Mouse (Mus musculus) NIH3T3 (cell line): ENCODE measurements around the gene Ppfibp1.

Experiments used
- DNase-seq: peaks from one replicate; pipeline ENCODE4 v3.0.0-alpha.2; 2012; ENCODE audit warnings: low read depth

The Ppfibp1 gene

GRCm38 (mm10) chr6:146881896-146882770, 6.2 kb upstream of the Ppfibp1 start:
- DNase-seq = no peak

GRCm38 (mm10) chr6:146883426-146883825, 4.9 kb upstream of the Ppfibp1 start:
- peak; percentile 59 for DNase-seq

- peak; percentile 59 for DNase-seq
Measured at GRCm38 (mm10) chr6:146884171-146884570, 4.1 kb upstream of the Ppfibp1 start.

DNA sequence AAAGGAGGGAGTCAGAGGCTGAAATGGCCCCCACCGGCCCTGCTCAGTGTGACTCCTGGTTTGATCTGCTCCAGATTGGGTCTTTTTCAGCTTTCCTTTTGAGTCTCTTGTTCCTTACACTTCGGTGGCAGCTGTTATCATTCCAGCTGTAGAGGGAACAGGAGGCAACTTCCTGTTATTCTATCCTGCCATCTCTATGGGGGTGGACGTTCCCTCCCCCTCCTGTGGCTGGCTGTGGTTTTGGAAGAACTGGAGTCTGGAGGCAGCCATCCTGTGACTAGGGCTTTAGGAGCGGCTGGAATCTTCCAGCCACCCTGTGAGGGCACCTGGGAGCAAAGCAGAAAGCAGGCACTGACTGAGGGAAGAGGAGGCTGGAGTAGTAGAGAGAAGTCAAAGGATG, 3.4 kb upstream of the Ppfibp1 start:
- peak; percentile 94 for DNase-seq

DNA sequence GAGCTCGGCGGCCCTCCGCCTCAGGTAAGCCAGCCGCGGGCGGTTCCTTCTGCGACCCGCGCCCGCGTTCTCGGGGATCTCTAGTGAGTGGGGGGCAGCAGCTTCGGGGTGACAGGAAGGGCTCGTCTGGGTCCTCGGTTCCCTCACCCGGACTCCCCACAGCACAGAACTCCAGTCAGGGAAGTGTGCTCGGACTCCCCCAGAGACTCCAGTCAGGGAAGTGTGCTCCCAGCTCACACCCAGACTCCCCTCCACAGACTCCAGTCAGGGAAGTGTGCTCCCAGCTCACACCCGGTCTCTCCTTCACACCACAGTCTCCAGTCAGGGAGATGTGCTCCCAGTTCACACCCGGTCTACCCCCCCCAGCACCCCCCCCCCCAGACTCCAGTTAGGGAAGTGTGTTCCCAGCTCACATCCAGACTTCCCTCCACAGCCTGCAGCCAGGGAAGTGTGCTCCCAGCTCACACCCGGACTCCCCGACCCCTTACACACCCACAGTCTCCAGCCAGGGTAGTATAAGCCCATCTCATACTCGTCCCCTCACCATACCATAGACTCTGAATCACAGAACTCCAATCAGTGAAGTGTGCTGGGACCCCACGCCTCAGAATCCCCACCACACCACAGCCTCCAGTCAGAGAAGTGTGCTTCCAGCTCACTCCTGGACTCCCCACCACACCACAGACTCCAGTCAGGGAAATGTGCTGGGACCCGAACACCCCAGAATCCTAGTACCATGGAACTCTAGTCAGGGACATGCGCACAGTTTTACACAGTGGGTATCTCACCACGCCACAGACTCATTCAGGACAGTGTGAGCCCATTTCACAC, 588 bp downstream of the Ppfibp1 start:
- DNase-seq = peak; percentile 50

GRCm38 (mm10) chr6:146890215-146890614, 1.9 kb downstream of the Ppfibp1 start:
- DNase-seq = no peak

- peak; percentile 39 for DNase-seq
Measured at GRCm38 (mm10) chr6:146890633-146891032, 2.3 kb downstream of the Ppfibp1 start.

DNA sequence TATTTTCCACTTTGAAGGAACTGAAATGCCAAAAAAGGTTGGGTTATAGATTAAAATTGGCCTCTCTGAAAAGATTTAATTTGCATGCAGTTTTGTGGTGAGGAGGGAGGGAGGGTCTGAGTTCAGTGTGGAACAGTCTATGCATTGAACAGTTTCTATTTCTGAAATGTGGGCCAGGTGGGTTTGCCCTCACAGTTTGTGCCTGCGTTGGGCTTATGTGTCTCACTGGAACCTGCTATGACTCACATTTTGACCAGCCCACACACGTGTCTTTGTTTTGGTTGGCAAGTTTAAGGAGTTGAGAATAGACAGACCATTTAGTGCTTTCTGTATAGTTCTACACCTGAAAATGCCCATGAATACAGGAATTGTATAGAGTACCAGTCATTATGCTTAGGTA, 5.6 kb downstream of the Ppfibp1 start:
- peak; percentile 48 for DNase-seq

DNA sequence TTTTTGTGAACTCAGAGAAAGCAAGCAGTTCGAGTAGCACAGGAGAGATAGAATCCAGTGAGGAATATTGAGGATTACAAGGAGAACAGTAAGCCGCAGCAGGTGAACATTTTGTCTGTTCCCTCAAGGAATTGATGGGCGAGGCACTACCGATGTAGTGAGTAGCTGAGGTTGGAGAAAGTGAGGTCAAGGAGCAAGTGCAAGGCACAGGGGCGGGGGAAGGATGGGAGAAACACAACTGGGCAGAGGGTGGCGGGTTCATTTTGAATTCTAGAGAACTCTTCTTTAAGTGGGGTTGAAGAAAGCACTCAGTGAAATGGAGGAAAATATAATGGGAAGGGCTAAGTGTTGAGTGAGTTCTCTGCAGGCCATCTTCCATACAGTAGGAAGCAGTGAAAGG, 10.4 kb downstream of the Ppfibp1 start:
- DNase-seq = no peak

DNA sequence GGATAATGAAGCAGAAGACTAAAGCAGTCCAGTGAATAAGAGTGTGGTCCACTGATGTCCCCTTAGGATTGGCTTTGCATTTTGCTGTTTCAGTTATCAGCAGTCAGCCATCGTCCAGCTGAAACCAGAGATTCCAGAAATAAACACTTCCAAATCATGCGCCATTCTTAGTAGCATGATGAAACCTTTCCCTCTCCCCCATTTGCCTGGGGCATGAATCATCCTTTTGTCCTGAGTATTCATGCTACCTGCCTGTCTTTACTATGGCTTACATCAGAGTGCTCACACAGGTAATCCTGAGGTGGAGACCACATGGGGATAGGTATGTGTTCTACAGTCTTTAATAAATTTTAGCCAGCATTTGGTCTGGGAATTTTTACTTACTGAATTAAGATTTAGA, 11.4 kb downstream of the Ppfibp1 start:
- DNase-seq = peak; percentile 36

- DNase-seq = no peak
Measured at GRCm38 (mm10) chr6:146901929-146902328, 13.6 kb downstream of the Ppfibp1 start.

GRCm38 (mm10) chr6:146903632-146904031, 15.3 kb downstream of the Ppfibp1 start:
- no peak for DNase-seq

DNA sequence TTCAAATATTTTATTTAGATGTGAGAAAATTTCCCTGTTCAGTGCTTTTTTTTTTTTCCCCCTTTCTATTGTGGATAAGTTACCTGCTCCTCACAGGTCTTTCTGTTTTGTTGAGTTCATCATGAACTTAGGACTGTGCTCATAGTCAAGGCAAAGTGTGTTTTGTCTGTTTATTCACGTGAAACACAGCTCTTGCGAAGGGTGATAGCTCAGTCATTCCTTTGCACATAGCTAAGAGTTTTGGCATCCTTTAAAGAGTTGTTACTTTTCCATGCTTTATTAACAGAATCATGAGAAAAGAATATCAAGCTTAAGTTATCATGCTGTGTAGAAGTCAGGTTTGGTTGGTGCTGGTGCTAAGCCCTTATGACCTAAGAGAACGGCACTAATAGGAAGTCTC, 16.4 kb downstream of the Ppfibp1 start:
- no peak for DNase-seq

DNA sequence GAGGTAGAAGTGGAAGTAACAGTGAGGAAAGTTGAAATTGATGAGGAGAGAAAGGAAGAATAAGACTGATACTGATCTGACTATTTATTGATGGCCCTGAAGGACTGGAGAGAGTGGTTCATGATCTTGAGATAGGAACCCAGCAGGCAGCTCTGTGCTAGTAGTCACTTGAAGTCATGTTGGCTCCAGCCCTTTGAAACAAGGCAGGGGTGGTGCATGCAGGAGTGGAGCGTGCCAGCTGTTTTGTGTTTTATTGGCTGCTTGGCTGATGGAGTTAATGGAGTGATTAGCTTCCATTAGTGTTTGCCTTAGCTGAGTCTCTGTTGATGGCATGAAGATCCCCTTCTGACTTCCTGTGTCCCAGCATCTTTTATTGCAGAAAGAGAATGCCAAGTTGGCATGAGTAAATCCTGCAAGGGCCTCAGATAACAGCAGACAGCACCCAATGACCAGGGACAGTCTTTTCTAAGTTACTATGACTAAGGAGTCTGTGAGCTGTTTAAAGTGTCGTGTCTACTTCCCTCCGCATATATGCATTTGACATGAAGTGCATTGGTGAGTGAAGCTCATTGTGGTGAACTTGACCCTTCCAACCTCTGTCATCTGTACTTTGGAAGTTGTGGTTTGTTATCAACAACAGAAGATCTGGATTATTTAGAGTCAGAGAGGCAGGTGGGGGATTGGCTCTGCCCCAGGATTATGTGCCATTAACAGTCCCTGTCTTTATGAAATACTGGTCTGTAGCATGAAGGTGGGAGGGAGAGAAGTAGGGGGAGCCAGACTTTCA, 17.9 kb downstream of the Ppfibp1 start:
- no peak for DNase-seq

DNA sequence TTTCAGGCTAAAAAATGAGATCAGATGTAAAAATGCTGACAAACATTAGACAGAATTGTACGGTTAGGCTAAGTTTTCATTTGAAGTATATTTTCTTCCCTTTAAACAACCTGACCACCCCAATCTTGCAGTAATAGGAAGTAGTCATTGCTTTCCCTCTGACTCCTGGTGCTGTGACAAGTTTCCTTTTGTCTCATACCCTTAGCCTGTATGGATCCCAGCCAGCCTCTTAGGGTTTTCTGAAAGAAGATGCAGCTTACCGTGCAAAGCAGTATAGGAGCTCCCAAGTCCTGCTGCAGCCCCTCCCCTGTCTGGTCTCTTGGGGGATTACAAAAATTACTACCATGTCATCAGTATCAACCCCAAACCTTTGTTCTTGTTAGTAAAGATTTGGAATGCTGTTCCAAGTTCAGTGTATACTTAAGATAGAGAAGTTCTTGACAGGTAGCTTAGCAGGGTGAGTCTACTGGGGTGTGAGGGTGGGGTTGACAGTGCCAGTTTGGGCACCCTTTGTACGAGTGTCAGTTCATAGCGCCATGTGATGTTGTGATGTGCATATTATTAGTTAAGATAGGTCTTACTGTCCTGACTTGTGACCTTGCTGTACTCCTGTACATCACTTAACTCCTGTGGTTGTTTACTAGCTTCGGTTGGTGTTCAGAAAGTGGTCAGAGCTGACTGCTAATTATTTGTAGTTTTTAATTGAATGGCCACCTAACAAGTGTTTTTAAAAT, 18.9 kb downstream of the Ppfibp1 start:
- DNase-seq = no peak

DNA sequence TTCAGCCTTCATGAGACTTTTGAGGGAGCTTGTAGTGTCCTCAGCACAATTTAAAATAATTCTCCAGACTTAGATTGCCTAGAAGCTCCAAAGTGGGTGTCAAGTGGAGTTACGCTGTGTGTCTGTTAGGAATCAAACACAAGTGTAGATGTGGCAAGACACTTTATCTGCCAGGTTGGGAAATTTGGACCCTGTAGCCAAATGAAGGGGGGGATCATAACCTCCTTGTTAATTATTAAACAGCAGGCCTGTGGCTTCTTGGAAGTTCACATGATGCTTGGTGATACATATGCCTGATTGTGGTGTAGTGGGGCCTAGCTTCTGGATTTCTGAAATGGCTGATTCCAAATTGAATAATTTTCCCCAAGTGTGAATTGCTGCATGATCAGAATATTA, 19.5 kb downstream of the Ppfibp1 start:
- DNase-seq = no peak

DNA sequence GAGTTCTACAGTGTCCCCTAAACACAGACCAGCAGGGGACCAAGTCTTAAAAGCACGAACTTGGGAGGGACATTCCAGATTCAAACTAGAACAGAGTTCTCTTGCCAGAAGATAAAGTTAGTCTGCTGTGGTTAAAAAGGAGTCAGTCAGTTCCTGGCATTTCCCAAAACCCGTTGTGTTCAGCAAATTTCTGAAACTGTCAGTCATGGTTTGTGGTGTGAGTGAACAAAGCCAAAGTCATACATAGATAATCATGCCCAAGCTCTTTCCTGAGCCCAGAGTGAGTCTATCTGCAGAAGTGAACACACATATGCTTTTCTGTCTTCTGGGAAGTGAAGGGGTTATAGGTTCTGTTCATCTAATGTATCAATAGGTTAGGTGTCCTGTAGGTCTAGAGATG, 20.5 kb downstream of the Ppfibp1 start:
- DNase-seq = peak; percentile 73

- peak; percentile 77 for DNase-seq
Measured at GRCm38 (mm10) chr6:146909725-146910489, 21.6 kb downstream of the Ppfibp1 start.

DNA sequence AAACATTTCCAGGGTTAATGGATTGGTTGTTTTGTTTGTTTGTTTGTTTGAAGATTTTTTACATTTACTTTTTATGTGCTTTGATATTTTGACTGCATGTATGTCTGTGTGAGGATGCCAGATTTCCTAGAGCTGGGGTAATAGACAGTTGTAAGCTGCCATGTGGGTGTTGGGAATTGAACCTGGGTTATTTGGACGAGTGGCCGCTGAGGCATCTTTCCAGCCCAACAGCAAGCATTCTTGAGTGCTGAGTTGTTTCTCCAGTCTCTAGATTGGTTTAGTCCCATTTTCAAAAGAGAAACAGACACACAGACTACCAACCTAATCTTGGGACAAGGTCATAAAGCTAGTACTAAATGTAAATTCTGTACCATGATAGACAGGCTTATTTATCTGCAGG, 22.5 kb downstream of the Ppfibp1 start:
- DNase-seq = peak; percentile 43

DNA sequence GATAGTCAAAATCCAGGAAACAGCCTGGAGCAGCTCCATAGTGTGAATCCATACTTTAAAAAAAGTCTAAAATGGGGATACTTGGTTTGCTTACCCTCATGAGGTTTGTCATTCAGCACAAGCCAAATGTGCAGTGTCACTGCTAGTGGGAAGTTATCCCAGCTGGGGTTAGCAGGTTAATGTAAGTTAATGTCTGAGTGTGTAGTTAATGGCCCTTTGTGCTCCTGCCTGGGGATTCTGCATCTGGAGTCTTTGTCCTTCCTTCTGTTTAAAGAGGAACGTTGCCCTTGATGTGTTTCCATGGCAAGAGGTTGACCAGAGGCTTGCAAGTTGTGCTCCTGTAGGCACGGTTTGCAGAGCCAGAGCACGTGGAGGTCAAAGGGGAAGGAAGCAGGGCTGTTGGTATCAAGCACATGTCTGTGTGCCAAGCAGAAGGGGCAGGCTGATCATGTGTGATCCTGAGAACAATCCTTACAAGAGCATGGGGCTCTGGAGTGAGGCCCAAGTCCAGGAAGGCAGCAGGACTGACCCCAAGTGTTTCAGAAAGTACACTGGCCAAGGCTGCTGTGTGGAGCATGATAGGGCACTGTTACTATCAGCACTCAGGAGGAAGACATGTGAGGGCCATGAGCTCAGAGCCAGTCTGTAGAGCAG, 24.7 kb downstream of the Ppfibp1 start:
- DNase-seq = no peak
